Mouse (Mus musculus): ENCODE measurements around the gene Pxdn. TPM values are rescaled to one million over a fixed set of nuclear protein-coding genes. Genes with fewer than 3 reads are reported as not detected.

Gene Pxdn
- total and polyA plus RNA-seq, 3 experiments = 0.44 TPM; not detected in 2

DNA sequence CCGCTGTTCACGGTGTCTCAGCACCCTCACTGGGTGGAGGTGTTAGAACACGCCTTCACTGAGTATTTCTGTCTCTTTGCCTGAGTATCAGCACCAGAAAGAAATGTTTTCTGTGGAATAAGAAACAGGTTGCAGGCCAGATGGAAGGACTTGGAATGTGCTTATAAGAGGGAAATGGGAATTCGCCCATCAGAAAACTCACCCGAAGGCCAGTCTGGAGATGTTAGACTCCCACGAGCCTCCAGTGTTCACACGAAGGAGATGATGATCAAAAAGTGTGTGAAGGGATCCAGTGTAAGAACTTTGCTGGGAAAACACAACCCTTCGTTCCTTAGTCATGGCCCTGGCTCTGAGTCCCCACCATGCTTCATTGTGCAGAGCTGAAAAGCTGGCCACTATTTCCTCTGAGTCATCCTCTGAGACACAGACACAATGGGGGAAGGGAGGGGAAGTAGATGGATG is 3.3 kb upstream of the Pxdn start:
- no peaks in the 10 kb centered on the region for H3K4me1 ChIP-seq (ENCODE audit: insufficient read depth, low read depth, low read length)
- ATAC-seq (ENCODE audit: extremely low read depth, insufficient number of reproducible peaks, low FRiP score, poor library complexity, severe bottlenecking) = no peak
- H3K4me3 ChIP-seq (ENCODE audit: low read depth, low read length) = no peak overlapping the region
- no peaks in the 10 kb centered on the region for H3K27me3 ChIP-seq (ENCODE audit: insufficient read depth, low read length)
- H3K36me3 ChIP-seq (replicated peaks) = no peaks in the 10 kb centered on the region
- H3K9me3 ChIP-seq (replicated peaks) = peaks cover 71% of the 10 kb centered on the region
- TF ChIP-seq CTCF (IDR thresholded peaks at IDR 0.05; ENCODE audit: low read depth, low read length) = no peak
- no peak for TF ChIP-seq GATA1 (IDR thresholded peaks at IDR 0.05; ENCODE audit: borderline replicate concordance, low read length)
- TF ChIP-seq POLR2AphosphoS5 (IDR thresholded peaks at IDR 0.05; ENCODE audit: insufficient replicate concordance, low read depth, low read length) = no peak
- TF ChIP-seq GATA2 (IDR thresholded peaks at IDR 0.05; ENCODE audit: borderline replicate concordance, low read depth, low read length) = no peak
- DNase-seq (ENCODE audit: low spot score) = no peak

DNA sequence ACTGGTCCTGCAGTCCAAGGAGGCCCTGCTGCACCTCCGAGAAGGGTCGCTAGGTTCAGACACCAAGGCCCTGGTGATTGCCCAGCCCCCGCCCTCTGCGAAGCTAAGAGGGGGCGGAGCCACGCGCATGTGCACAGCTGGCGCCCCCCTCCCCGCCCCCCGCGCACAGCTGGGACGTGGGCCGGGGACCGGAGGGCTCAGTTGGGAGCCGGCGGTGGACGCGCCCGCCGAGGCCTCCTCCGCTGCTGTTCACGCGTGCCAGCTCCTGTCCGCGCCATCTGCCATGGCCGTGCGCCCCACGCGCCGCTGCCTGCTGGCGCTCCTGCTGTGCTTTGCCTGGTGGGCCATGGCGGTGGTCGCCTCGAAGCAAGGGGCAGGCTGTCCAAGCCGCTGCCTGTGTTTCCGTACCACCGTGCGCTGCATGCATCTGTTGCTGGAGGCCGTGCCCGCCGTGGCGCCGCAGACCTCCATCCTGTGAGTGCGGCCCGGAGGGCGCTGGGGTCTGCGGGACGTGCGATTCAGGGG is 505 bp downstream of the Pxdn start:
- H3K4me3 ChIP-seq (ENCODE audit: low read depth, low read length) = peak overlapping the region; percentile 46; the same call in 1 of the 2 replicates

DNA sequence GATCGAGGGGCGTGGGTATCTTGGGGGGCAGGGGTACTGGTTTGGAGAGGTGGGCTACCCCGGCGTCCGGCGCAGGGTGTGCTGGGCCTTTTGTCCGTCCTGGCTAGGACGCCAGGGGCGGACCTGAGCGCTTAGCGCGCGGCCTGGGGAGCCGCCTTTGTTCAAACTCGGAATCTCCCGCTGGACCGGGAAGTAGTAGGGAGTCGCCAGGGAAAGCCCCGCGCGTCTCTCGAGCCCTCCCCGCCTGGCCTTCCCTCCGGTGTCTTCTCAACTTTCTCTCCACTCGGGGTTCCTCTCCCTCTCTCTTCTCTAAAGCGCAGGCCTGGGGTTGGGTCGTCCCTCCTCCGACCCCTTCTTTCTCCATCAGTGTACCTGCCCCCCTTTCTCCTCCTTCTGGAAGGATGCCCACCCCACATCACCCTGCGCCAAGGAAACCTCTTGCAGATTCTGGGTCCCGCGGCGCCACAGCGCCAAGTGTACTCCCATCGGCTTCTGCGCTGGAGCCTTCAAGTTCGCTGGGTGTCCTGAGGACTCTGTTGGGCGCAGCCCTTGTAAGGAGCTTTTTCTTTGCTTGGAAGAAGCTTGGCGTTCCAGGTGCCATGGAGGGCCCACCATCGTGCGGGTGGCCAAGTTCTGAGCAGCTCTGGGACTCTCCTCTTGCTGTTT is 1.1 kb downstream of the Pxdn start:
- Histone ChIP-seq H3K4me3 (ENCODE audit: low read depth, low read length) (peak overlapping the region; percentile 46; the same call in 1 of the 2 replicates), H3K9me3 (replicated peaks) (peaks cover 79% of the 10 kb centered on the region), H3K36me3 (replicated peaks) (no peaks in the 10 kb centered on the region), H3K27me3 (ENCODE audit: insufficient read depth, low read length) (no peaks in the 10 kb centered on the region), H3K4me1 (ENCODE audit: insufficient read depth, low read depth, low read length) (no peaks in the 10 kb centered on the region)
- TF ChIP-seq POLR2AphosphoS5 (IDR thresholded peaks at IDR 0.05; ENCODE audit: insufficient replicate concordance, low read depth, low read length) = no peak
- TF ChIP-seq GATA1 (IDR thresholded peaks at IDR 0.05; ENCODE audit: borderline replicate concordance, low read length) = no peak
- TF ChIP-seq CTCF (IDR thresholded peaks at IDR 0.05; ENCODE audit: low read depth, low read length) = no peak
- TF ChIP-seq GATA2 (IDR thresholded peaks at IDR 0.05; ENCODE audit: borderline replicate concordance, low read depth, low read length) = no peak
- TF ChIP-seq TAL1 (conservative IDR thresholded peaks at IDR 0.05; ENCODE audit: low read depth, low read length) = no peak
- DNase-seq (ENCODE audit: low spot score) (no peak), ATAC-seq (ENCODE audit: extremely low read depth, insufficient number of reproducible peaks, low FRiP score, poor library complexity, severe bottlenecking) (no peak)

More for the DNA sequence above, 505 bp downstream of the Pxdn start:
- Histone ChIP-seq H3K27me3 (ENCODE audit: insufficient read depth, low read length) (no peaks in the 10 kb centered on the region), H3K36me3 (replicated peaks) (no peaks in the 10 kb centered on the region), H3K9me3 (replicated peaks) (peaks cover 80% of the 10 kb centered on the region), H3K4me1 (ENCODE audit: insufficient read depth, low read depth, low read length) (no peaks in the 10 kb centered on the region)
- ATAC-seq (ENCODE audit: extremely low read depth, insufficient number of reproducible peaks, low FRiP score, poor library complexity, severe bottlenecking) = no peak
- DNase-seq (ENCODE audit: low spot score) = no peak
- TF ChIP-seq CTCF (IDR thresholded peaks at IDR 0.05; ENCODE audit: low read depth, low read length) = no peak
- no peak for TF ChIP-seq GATA1 (IDR thresholded peaks at IDR 0.05; ENCODE audit: borderline replicate concordance, low read length)
- no peak for TF ChIP-seq TAL1 (conservative IDR thresholded peaks at IDR 0.05; ENCODE audit: low read depth, low read length)
- no peak for TF ChIP-seq POLR2AphosphoS5 (IDR thresholded peaks at IDR 0.05; ENCODE audit: insufficient replicate concordance, low read depth, low read length)
- no peak for TF ChIP-seq GATA2 (IDR thresholded peaks at IDR 0.05; ENCODE audit: borderline replicate concordance, low read depth, low read length)

DNA sequence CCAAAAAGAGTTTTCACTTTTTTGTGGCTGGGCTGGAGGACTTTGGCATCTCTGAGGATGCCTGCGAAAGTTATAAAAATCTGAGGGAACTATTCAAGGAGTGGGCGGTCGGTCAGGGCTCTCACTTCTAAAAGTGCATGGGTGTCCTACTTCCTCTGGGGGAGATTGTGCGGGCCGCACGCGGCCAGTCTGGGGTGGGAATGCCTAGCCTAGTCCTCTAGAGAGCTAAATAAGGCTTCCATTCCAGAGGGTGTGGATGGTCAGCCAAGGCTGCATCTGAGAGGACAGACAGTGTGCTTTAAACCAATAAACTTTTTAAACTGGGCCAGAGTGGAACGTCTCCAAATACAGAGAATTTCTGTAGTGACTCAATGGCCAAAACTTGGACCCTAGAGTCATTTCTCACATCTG is 1.9 kb downstream of the Pxdn start:
- H3K4me3 ChIP-seq (ENCODE audit: low read depth, low read length) = no peak overlapping the region
- H3K4me1 ChIP-seq (ENCODE audit: insufficient read depth, low read depth, low read length) = no peaks in the 10 kb centered on the region
- ATAC-seq (ENCODE audit: extremely low read depth, insufficient number of reproducible peaks, low FRiP score, poor library complexity, severe bottlenecking) = no peak

DNA sequence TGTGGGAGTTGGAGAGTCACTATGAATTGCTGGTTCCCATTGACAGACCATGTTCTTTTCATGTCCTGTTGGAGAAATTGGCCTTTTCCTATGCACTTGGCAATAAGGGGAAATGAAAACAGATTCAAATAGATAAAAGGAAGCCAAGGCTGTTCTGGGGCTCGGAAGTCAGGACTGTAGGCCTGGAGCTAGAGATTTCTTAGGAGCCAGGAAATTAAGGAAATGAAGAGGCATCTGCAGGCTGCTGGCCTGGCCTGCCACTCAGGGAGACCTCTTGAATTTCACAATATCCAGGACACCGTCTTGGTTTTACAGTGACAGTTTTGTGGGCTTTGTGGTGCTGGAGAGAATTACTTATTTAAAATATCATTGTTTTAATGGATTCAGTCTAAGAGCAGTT is 5.0 kb downstream of the Pxdn start:
- Histone ChIP-seq H3K4me1 (ENCODE audit: insufficient read depth, low read depth, low read length) (no peaks in the 10 kb centered on the region), H3K4me3 (ENCODE audit: low read depth, low read length) (no peak overlapping the region), H3K9me3 (replicated peaks) (peaks cover 71% of the 10 kb centered on the region), H3K36me3 (replicated peaks) (no peaks in the 10 kb centered on the region), H3K27me3 (ENCODE audit: insufficient read depth, low read length) (no peaks in the 10 kb centered on the region)
- DNase-seq (ENCODE audit: low spot score) = no peak
- no peak for TF ChIP-seq GATA1 (IDR thresholded peaks at IDR 0.05; ENCODE audit: borderline replicate concordance, low read length)
- no peak for TF ChIP-seq TAL1 (conservative IDR thresholded peaks at IDR 0.05; ENCODE audit: low read depth, low read length)
- no peak for TF ChIP-seq GATA2 (IDR thresholded peaks at IDR 0.05; ENCODE audit: borderline replicate concordance, low read depth, low read length)
- TF ChIP-seq CTCF (IDR thresholded peaks at IDR 0.05; ENCODE audit: low read depth, low read length) = no peak
- TF ChIP-seq POLR2AphosphoS5 (IDR thresholded peaks at IDR 0.05; ENCODE audit: insufficient replicate concordance, low read depth, low read length) = no peak
- ATAC-seq (ENCODE audit: extremely low read depth, insufficient number of reproducible peaks, low FRiP score, poor library complexity, severe bottlenecking) = no peak

More for the DNA sequence above, 1.9 kb downstream of the Pxdn start:
- TF ChIP-seq GATA1 (IDR thresholded peaks at IDR 0.05; ENCODE audit: borderline replicate concordance, low read length) (no peak), POLR2AphosphoS5 (IDR thresholded peaks at IDR 0.05; ENCODE audit: insufficient replicate concordance, low read depth, low read length) (no peak), GATA2 (IDR thresholded peaks at IDR 0.05; ENCODE audit: borderline replicate concordance, low read depth, low read length) (no peak), CTCF (IDR thresholded peaks at IDR 0.05; ENCODE audit: low read depth, low read length) (no peak), TAL1 (conservative IDR thresholded peaks at IDR 0.05; ENCODE audit: low read depth, low read length) (no peak)
- Histone ChIP-seq H3K27me3 (ENCODE audit: insufficient read depth, low read length) (no peaks in the 10 kb centered on the region), H3K36me3 (replicated peaks) (no peaks in the 10 kb centered on the region), H3K9me3 (replicated peaks) (peaks cover 72% of the 10 kb centered on the region)
- DNase-seq (ENCODE audit: low spot score) = no peak

DNA sequence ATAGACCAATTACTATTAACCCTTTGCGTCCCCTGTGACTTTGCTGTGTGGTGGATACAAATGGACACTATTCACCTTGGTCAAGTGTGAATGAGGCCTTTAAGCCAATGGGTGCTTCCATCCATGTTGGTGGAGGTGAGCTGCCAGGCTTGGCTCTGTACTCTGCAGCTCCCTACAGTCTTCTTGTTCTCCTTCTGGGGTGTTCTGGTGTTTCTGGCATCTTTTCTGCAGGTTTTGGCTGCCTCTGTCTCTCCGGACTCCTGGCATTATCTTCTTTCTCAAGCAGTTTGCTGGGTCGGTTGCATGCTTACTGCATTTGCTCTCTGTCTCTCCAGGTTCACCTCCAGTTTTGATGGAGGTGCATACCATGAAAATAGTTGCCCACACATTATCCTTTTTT is 7.2 kb downstream of the Pxdn start:
- Histone ChIP-seq H3K9me3 (replicated peaks) (peaks cover 69% of the 10 kb centered on the region), H3K4me1 (ENCODE audit: insufficient read depth, low read depth, low read length) (no peaks in the 10 kb centered on the region), H3K27me3 (ENCODE audit: insufficient read depth, low read length) (no peaks in the 10 kb centered on the region), H3K4me3 (ENCODE audit: low read depth, low read length) (no peak overlapping the region), H3K36me3 (replicated peaks) (no peaks in the 10 kb centered on the region)
- TF ChIP-seq GATA1 (IDR thresholded peaks at IDR 0.05; ENCODE audit: borderline replicate concordance, low read length) (no peak), TAL1 (conservative IDR thresholded peaks at IDR 0.05; ENCODE audit: low read depth, low read length) (no peak), GATA2 (IDR thresholded peaks at IDR 0.05; ENCODE audit: borderline replicate concordance, low read depth, low read length) (no peak), CTCF (IDR thresholded peaks at IDR 0.05; ENCODE audit: low read depth, low read length) (no peak), POLR2AphosphoS5 (IDR thresholded peaks at IDR 0.05; ENCODE audit: insufficient replicate concordance, low read depth, low read length) (no peak)
- no peak for DNase-seq (ENCODE audit: low spot score)
- ATAC-seq (ENCODE audit: extremely low read depth, insufficient number of reproducible peaks, low FRiP score, poor library complexity, severe bottlenecking) = no peak

Data from G1E (cell line).